Mouse (Mus musculus): ENCODE results near the gene Zscan22. TPM values are rescaled to one million over a fixed set of nuclear protein-coding genes. Genes with fewer than 3 reads are reported as not detected.

Gene Zscan22
- polyA plus RNA-seq, 1 experiment = 12.5 TPM

DNA sequence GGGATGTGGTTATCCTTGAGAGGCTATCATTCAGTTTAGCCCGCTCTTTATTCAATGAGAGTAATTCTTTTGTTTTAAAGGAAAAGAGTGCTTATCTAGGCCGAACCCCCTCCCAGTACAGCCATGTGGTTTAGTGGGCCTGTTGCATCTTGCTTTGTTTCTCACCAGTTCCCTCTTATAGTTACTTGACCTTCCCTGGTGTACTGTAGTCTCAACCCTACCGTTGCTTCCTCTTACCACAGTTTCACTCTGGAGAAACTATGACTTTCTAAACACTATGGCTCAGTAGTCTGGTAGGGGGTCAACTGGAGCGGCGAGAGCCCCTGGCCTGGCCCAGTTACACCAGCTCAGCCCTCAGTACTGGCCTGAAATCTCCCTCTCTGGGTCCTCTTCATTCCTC, 10.0 kb upstream of the Zscan22 start:
- Histone ChIP-seq H3K36me3 (ENCODE audit: control insufficient read depth, insufficient read depth, low read length) (no peaks in the 10 kb centered on the region; the same call in 1 of the 2 replicates), H3K4me1 (ENCODE audit: control insufficient read depth, insufficient read depth, low read length) (no peaks in the 10 kb centered on the region), H3K27me3 (replicated peaks; ENCODE audit: control insufficient read depth, insufficient read depth, low read length) (no peaks in the 10 kb centered on the region), H3K4me3 (ENCODE audit: insufficient read depth, low read depth, low read length) (no peak overlapping the region), H3K27ac (ENCODE audit: insufficient read depth, low read depth, low read length) (no peak overlapping the region)
- DNase-seq = no peak
- WGBS = 96% methylated on average over 5 of the region's 5 CpGs
- TF ChIP-seq POLR2A (IDR thresholded peaks at IDR 0.05; ENCODE audit: low read depth, low read length) (no peak), CTCF (conservative IDR thresholded peaks at IDR 0.05; ENCODE audit: insufficient read depth, insufficient read length, low read depth, low read length) (no peak)

DNA sequence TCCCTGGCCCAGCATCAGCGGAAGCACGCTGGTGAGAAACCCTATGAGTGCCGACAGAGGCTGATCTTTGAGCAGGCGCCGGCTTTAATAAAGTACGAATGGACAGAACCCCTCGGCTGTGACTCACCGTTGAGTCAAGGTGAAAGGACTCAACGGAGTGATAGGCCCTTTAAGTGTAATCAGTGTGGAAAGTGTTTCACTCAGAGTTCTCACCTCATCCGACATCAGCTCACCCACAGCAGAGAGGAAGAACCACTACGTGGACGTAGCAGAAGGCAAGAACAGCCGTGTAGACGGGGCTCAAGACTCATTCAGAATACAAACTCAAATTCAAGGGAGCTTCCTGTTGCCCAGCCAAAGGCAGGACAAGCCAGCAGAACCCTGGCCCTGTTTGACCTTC, 6.7 kb upstream of the Zscan22 start:
- 92% methylated on average over 14 of the region's 14 CpGs for WGBS
- Histone ChIP-seq H3K27ac (ENCODE audit: insufficient read depth, low read depth, low read length) (no peak overlapping the region), H3K27me3 (replicated peaks; ENCODE audit: control insufficient read depth, insufficient read depth, low read length) (no peaks in the 10 kb centered on the region), H3K4me3 (ENCODE audit: insufficient read depth, low read depth, low read length) (no peak overlapping the region), H3K4me1 (ENCODE audit: control insufficient read depth, insufficient read depth, low read length) (no peaks in the 10 kb centered on the region), H3K36me3 (ENCODE audit: control insufficient read depth, insufficient read depth, low read length) (no peaks in the 10 kb centered on the region; the same call in 1 of the 2 replicates)
- no peak for TF ChIP-seq POLR2A (IDR thresholded peaks at IDR 0.05; ENCODE audit: low read depth, low read length)
- TF ChIP-seq CTCF (conservative IDR thresholded peaks at IDR 0.05; ENCODE audit: insufficient read depth, insufficient read length, low read depth, low read length) = no peak
- DNase-seq = no peak

DNA sequence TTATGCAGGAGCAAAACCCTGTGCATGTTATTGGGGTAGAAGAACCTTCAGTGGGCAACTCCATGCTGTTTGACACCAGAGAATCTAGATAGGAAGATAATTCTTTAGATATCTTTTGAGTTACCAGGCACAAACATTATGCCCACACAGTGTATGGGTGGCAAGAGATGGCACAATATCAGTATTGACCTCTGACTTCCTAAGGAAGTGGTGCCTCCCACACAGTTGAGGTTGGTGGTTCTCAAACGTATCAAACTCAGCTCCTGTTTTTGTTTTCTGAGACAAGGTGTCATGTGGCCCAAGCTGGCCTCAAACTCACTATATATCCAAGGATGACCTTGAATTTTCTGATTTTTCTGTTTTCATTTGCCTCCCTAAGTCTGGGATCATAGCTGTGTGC, 6.3 kb upstream of the Zscan22 start:
- Histone ChIP-seq H3K4me3 (ENCODE audit: insufficient read depth, low read depth, low read length) (no peak overlapping the region), H3K27ac (ENCODE audit: insufficient read depth, low read depth, low read length) (no peak overlapping the region), H3K36me3 (ENCODE audit: control insufficient read depth, insufficient read depth, low read length) (no peaks in the 10 kb centered on the region; the same call in 1 of the 2 replicates), H3K4me1 (ENCODE audit: control insufficient read depth, insufficient read depth, low read length) (no peaks in the 10 kb centered on the region), H3K27me3 (replicated peaks; ENCODE audit: control insufficient read depth, insufficient read depth, low read length) (no peaks in the 10 kb centered on the region)
- DNase-seq = no peak
- 34% methylated on average over 1 of the region's 1 CpGs for WGBS
- no peak for TF ChIP-seq CTCF (conservative IDR thresholded peaks at IDR 0.05; ENCODE audit: insufficient read depth, insufficient read length, low read depth, low read length)
- no peak for TF ChIP-seq POLR2A (IDR thresholded peaks at IDR 0.05; ENCODE audit: low read depth, low read length)

DNA sequence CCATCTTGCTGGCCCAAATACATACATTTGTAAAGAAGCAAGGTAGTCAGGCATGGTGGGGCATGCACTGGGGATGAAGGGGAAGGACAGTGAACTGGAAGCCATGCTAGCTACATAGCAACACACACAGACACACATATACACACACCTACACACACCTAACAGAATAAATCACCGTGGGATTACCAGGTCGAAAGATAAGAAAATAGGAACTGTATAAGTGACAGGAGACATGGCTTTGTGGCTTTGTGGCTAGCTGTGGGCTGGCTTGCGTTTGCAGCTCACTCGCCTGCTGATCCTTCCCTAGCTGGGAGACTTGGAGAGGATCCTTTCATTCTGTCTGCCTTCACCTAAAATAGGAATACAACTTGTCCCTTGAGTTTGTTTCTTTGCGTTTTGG, 3.9 kb downstream of the Zscan22 start:
- H3K4me1 ChIP-seq (ENCODE audit: control insufficient read depth, insufficient read depth, low read length) = no peaks in the 10 kb centered on the region
- TF ChIP-seq CTCF (conservative IDR thresholded peaks at IDR 0.05; ENCODE audit: insufficient read depth, insufficient read length, low read depth, low read length) (no peak), POLR2A (IDR thresholded peaks at IDR 0.05; ENCODE audit: low read depth, low read length) (no peak)
- no peaks in the 10 kb centered on the region for H3K27me3 ChIP-seq (replicated peaks; ENCODE audit: control insufficient read depth, insufficient read depth, low read length)
- H3K4me3 ChIP-seq (ENCODE audit: insufficient read depth, low read depth, low read length) = no peak overlapping the region
- no peaks in the 10 kb centered on the region for H3K36me3 ChIP-seq (ENCODE audit: control insufficient read depth, insufficient read depth, low read length)
- no peak overlapping the region for H3K27ac ChIP-seq (ENCODE audit: insufficient read depth, low read depth, low read length)
- no peak for DNase-seq
- WGBS = 92% methylated on average over 5 of the region's 5 CpGs

DNA sequence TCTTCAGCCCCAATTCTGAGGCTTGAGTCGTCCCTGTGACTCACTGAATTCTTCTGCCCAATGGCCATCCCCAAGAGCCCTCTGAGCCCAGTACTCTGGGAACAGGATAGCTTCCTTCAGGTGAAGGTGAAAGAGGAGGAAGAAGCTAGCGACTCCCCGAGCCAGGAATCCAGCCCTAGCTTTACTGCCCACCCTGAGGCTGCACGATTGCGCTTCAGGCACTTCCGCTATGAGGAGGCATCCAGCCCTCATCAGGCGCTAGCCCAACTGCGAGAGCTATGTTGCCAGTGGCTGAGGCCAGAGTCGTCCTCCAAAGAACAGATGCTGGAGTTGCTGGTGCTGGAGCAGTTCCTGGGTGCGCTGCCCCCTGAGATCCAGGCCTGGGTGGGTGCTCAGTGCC, 6.0 kb downstream of the Zscan22 start:
- H3K4me3 ChIP-seq (ENCODE audit: insufficient read depth, low read depth, low read length) = no peak overlapping the region
- 57% methylated on average over 10 of the region's 10 CpGs for WGBS
- no peak overlapping the region for H3K27ac ChIP-seq (ENCODE audit: insufficient read depth, low read depth, low read length)
- H3K36me3 ChIP-seq (ENCODE audit: control insufficient read depth, insufficient read depth, low read length) = no peaks in the 10 kb centered on the region
- no peaks in the 10 kb centered on the region for H3K27me3 ChIP-seq (replicated peaks; ENCODE audit: control insufficient read depth, insufficient read depth, low read length)
- no peak for DNase-seq
- TF ChIP-seq CTCF (conservative IDR thresholded peaks at IDR 0.05; ENCODE audit: insufficient read depth, insufficient read length, low read depth, low read length) (no peak), POLR2A (IDR thresholded peaks at IDR 0.05; ENCODE audit: low read depth, low read length) (no peak)
- H3K4me1 ChIP-seq (ENCODE audit: control insufficient read depth, insufficient read depth, low read length) = no peaks in the 10 kb centered on the region

DNA sequence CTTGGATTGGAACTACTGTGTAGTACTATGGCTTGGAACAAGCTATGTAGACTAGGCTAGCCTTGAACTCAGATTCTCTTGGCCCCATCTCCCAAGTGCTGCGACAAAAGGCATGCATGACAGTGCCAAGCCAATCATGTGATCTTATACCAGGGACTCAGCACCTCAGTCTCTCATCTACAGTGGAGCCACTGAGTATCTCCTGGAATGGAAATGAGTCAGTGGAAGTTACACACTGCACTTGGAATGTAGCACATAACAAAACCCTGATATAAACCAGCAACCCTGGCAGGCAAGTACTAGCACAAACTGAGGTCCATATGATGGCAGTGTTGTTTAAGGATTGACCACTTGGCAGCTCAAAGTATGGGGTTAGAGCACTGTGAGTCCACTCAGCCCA, 7.5 kb downstream of the Zscan22 start:
- 63% methylated on average over 1 of the region's 1 CpGs for WGBS
- H3K27me3 ChIP-seq (replicated peaks; ENCODE audit: control insufficient read depth, insufficient read depth, low read length) = no peaks in the 10 kb centered on the region
- TF ChIP-seq CTCF (conservative IDR thresholded peaks at IDR 0.05; ENCODE audit: insufficient read depth, insufficient read length, low read depth, low read length) (no peak), POLR2A (IDR thresholded peaks at IDR 0.05; ENCODE audit: low read depth, low read length) (no peak)
- no peak overlapping the region for H3K27ac ChIP-seq (ENCODE audit: insufficient read depth, low read depth, low read length)
- no peaks in the 10 kb centered on the region for H3K36me3 ChIP-seq (ENCODE audit: control insufficient read depth, insufficient read depth, low read length)
- DNase-seq = no peak
- no peak overlapping the region for H3K4me3 ChIP-seq (ENCODE audit: insufficient read depth, low read depth, low read length)
- peaks cover 3% of the 10 kb centered on the region; the same call in 1 of the 2 replicates for H3K4me1 ChIP-seq (ENCODE audit: control insufficient read depth, insufficient read depth, low read length)

DNA sequence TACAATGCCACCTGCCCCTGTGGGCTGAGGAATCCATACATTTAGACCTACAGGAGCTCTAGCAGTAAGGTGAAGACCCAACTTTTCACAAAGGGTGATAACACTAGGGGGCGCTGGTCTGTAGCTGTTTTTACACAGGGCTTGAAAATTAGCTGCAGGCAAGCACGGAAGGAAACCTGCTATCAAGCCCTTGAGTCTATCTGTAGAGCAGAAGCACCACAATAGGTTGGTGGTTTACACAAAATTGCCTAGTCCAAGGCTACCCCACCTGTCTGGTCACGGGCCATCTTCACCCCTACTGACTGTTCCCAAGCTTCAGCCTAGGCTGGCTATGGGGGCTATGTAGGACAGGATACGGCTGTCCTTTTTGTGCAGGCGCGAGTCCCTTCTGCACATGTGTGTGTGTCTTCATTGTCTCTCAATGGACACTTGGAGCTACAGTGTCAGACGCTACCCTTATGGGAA, 11.9 kb downstream of the Zscan22 start:
- H3K4me1 ChIP-seq (ENCODE audit: control insufficient read depth, insufficient read depth, low read length) = peaks cover 3% of the 10 kb centered on the region; the same call in 1 of the 2 replicates
- peak; percentile 83 for DNase-seq
- peak overlapping the region; percentile 59 for H3K4me3 ChIP-seq (ENCODE audit: insufficient read depth, low read depth, low read length)
- no peaks in the 10 kb centered on the region for H3K27me3 ChIP-seq (replicated peaks; ENCODE audit: control insufficient read depth, insufficient read depth, low read length)
- 32% methylated on average over 7 of the region's 7 CpGs for WGBS
- H3K36me3 ChIP-seq (ENCODE audit: control insufficient read depth, insufficient read depth, low read length) = no peaks in the 10 kb centered on the region
- H3K27ac ChIP-seq (ENCODE audit: insufficient read depth, low read depth, low read length) = peak overlapping the region; percentile 59
- TF ChIP-seq CTCF (conservative IDR thresholded peaks at IDR 0.05; ENCODE audit: insufficient read depth, insufficient read length, low read depth, low read length) = peak; percentile 58
- TF ChIP-seq POLR2A (IDR thresholded peaks at IDR 0.05; ENCODE audit: low read depth, low read length) = no peak
